Mouse (Mus musculus) ES-Bruce4 (cell line): ENCODE measurements around the gene Fam57a.

Experiments used
- CTCF ChIP-seq: IDR thresholded peaks from one replicate; pipeline ENCODE4 v1.8.1; 2011; ENCODE audit warnings: low read depth, low read length
- POLR2A ChIP-seq: IDR thresholded peaks from one replicate; pipeline ENCODE4 v1.8.1; 2011; ENCODE audit warnings: low read length; ENCODE audit not compliant: insufficient read depth

DNA sequence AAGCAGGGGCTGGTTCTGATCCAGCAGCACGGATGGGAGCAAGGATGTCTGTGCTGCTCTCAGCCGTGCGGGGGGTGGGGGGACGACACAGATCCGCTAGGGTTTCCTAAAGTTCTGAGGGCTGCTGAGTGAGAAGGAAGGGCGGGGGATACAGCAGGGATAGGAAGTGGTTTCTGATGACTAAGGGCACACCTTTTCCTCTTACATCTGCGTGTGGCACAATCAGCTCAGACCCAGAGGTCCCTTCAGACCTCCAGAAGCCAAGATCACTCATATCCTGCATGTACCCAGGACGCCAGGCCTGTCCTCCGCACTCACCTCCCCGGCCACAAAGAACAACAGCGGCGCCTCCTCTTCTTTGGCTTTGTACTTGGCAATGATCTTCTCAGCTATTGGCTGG is 81.8 kb downstream of the Fam57a start:
- TF ChIP-seq CTCF: no peak
- TF ChIP-seq POLR2A: no peak
